Mouse (Mus musculus): ENCODE data around the gene Fuom. TPM values are rescaled to one million over a fixed set of nuclear protein-coding genes. Genes with fewer than 3 reads are reported as not detected.
A peak's percentile ranks its signal among the peaks of the same experiment; 100 is the strongest.
"Not testable (repeated sequence)": the region's sequence is repeated elsewhere in the genome, so short reads cannot be mapped to it uniquely, and the experiment has no call there.

The Fuom gene
- 10 to 100 TPM; 11.6 to 13.9 (median 12.7) TPM for polyA plus RNA-seq (2017; shearing (Covaris generic))

DNA sequence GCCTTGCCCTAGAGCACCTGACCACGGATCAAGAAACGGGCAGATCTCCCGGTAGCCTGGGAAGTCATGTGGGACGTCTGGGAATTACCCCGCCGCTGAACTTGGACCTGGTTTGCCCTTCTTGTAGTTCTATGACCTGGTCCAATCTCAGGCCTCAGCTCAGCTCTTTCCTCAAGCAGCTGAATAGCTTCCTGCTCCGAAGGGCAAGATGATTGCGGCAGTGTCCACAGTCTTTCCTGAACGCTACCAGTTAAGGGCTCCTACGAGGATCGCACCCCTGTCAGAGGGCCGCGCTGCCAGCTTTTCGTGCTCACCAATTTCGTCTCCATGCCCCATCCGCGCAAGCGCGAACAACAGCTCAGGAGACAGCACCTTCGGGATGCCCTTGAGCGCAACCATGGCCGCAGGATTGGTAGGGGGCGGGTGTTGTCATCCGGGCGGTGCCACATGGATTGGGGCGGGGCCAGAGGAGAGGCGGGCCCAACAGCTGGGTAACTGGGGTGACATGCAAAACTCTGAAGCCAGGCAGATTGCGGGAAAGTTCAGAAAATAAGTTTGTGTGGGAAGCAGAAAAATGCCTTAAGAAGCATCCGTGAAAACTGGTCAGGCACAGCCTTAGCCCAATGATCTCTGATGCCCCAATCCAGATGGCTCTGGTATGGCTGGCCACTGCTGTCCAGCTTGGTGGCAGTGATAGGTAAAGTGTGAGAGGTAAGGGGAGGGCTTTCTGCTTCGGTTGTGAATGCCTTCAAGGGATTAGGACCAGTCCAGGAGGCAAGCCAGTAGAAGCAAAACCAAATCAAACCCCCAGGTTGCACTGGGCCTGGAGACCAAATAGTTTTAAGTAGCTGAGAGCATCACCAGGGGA is at the start of gene Fuom:
Gene Fuom (minus strand): TSS at position 449 of the 868 bp plus-strand sequence.
- peak; percentile 98 for ATAC-seq

DNA sequence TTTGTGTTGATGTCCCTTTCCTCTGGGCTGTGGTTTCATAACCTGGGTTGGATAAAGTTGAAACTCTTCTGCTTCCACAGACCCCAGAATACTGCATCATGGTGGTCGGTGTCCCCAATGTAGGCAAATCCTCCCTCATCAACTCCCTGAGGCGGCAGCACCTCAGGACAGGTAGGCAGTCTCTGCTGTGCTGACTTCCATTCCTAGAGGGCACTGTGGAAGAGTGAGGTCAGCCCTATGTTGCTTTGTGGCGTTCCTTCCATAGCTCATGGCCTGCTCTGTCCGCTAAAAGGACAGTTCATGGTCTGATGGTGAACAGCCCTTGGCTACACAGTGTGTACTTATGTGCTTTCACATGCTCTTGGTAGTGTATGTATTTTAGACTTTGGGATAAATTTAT is 42.3 kb upstream of the Fuom start:
- no peak for ATAC-seq

DNA sequence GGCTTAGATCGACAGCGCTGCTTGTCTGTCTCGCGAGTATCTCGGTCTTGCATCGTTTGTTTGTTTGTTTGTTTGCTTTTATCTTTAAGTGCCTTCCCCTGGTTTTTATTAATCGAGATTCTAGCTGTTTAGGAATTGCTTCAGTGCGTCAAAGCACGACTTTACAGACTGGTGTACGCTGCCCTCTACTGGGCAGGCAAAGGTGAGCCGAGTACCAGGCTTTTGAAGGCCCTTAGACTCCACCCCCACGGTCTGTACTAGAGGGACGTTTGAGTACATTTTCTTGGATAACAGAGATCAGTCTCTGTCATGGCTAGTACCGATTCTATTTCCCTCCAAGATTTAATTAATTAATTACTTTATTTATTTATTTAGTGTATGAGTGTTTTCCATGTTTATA is 39.1 kb upstream of the Fuom start:
- ATAC-seq, result no peak

DNA sequence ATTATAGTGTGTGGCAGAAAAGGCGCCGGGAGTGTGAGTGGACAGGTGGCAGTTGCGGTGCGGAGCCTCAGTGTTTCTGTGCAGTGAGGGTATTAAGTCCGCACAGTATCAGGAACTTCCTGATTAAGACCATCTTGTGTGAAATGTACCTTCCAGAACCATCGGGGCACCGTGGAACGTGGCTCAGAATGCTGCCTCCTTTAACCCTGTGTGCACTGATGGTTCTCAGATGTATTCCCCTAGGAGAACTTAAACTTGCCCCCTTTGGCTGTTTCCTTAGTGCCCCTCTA is 35.7 kb upstream of the Fuom start:
- ATAC-seq, result no peak

DNA sequence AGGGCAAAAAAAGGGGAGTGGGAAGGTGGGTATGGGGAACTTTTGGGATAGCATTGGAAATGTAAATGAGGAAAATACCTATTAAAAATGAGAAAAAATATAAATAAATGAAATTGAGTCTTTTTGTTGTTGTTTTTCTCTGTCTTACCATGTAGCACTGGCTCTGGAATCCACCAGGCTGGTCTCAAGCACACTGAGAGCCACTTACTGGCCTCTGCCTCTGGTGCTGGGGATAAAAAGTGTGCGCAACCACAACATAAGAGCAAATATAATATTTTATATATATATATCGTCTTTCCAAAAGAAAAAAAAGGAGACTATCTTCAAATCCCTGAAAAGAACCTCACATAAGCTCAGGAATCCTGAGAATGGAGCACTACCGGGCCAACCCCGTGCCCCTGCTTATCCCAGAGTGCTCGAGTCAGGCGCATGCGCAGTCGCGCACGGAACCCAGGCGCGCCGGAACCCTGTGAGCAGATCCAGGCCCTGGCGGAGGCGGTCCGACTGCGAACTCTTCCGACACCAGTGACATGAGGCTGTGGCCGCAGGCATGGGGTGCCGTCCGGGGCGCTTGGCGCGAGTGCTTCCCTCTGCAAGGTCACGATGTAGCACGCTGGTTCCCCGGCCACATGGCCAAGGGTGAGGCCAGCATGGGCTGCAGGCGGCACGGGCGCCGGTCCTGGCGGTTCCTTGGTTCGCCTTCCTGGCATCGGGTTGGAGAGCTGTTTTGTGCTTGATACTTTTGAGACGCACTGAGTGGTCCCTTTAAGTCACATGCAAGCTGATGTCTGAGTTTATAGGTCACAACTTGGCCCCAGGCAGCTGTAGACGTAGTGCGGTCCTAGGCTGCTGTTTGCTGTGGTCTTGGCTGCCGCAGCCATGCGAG is 35.1 kb upstream of the Fuom start, which contains the start of gene Mtg1:
Gene Mtg1 (plus strand): TSS at position 430 of the 886 bp plus-strand sequence.
- peak; percentile 90 for ATAC-seq

DNA sequence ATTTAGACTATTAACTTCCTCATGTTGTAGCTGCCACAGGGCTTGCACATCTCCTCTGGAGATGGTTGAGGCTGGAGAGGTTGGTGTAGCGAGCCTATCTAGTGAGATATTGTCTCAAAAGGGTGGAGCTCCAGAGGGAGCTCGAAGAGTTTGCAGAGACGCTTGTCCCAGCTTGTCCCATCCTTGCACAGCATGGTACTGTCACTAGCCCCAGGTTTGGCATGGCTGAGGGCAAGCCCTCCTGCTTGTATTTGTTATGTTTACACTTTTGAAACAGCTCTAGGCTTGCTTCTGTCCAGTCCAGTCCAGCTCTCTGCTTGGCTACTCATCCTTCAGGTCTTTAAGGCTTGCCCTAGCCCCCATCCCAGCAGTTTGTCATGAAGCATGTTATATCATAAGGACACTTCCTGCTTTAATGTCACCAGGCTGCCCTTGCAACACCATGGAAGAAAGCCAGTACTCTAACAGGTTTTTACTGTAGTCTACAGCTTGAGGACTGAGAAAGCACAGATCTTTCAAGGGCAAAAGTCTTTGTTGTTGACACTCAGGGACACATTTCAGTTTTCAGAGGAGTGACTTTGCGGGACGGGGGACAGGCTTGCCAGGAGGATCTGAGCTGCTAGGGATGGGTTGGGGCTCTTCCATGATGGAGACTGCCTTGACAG is 33.0 kb upstream of the Fuom start:
- ATAC-seq, result no peak

DNA sequence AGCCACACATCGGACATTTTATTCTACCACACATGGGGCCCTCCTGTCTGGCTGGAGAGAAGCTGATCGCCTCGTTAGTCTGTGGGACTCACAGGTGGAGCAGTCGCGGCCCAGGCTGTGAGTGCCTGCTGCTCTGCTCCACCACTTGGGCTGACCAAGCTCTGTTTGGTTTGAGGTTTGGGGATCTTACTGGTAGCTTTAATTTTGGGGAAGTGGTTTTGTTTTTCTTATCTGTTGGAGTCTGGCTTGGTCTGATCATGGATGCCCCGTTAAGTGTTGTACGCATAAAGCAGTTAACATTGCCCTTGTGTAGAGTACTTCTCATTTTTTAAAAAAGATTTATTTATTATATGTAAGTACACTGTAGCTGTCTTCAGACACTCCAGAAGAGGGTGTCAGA is 31.8 kb upstream of the Fuom start:
- ATAC-seq, result not testable (repeated sequence)

DNA sequence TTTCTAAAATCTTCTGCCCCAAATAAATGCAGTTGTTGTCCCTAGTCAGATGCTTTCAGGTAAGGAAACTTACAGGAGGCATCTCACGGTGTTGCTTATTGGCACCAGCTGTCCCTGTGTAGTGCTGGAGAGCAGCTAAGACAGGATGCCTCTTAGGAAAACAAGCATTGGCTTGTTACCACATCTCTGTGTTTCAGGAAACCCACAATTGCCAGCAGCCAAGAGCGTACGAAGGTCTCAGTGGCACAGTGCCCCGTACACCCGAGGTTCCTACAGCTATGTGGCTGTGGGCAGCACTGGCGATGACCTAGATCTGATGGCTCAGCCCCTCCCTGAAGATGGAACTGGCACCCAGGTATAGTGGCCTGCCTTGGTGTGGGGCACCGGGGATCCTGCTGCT is 29.9 kb upstream of the Fuom start:
- ATAC-seq, result not testable (repeated sequence)

DNA sequence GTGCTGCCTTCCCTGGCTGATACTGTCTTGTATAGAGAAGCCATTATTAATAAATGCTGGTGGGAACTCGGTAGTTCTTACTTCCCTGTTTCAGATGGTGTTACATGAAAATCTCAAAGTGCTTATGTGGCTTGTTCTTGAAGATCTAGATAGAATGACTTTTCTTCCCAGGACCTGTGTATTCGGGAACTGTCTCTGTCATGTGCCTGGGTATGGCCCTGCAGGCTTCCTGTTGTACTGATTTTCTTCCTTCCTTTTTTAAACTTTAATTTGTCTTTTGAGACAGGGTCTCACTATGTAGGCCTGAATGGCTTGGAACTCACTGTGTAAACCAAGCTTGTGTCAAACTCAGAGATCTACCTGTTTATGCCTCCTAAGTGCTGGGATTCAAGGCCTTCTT is 25.7 kb upstream of the Fuom start:
- ATAC-seq, result no peak

DNA sequence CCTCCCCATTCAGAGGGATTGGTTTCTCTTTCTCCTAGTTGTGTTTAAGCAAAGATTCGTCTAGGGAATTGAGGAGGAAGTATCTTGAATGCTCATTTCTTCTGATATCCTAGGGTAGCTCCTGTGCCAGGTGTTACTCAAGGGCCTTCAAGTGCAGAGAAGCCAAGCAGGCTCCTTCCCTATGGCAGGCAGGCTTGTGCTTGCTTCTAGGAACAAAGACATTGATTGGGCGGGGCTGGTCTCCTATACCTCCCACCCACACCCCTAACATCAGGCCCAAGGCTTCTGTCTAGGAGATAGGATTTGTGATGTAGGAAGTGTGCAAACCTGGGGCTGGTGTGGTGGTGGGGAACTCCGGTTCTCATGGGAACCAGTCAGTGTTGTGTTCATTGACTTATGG is 24.7 kb upstream of the Fuom start:
- no peak for ATAC-seq

DNA sequence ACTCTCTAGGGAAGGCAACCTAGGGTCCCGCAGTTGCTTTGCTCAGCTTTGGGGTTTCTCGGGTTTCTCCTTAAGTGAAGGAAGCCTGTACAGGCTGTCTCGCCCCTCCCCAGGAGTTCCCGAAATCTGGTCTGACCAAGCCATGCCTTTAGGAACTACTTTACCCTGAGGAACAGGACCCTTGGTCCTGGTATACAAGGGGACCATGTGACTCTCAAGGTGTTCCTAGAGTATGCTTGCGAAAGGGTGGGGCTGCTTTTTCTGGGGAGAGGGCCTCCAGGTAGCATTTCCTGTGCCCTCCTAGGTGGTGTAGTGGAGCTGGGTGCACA is 23.7 kb upstream of the Fuom start:
- ATAC-seq, result peak; percentile 4

DNA sequence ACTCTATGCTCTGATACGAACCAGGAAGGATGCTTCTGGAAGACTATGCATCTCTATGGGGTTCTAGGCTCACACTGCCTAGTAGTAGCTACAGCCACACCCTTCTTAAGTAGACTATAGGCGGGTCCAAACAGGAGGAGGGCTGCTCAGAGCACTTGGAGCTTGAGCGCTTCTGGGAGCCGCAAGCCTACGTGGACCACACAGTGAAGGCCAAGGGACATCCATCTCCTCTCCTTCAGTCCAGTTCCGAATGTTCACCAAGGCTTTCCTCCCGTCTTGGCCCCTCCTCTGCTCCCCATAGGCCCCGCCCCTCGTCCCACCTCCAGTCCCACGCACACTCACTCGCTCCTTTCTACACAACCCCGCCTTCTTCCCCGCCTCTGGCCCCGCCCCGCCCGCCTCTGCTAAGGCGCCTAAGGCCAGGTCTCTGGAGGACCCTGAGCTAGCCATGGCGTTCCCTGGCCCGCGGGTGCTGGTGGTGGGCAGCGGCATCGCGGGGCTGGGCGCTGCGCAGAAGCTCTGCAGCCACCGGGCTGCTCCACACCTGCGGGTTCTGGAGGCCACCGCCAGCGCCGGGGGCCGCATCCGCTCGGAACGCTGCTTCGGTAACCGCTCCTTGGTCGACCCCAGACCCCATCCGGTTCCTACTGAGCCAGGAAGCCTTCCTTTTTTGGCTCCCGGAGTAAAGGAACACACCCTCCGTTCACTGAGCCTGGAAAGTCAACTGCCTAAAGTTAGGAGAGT is 23.2 kb upstream of the Fuom start:
- ATAC-seq, result peak; percentile 89

DNA sequence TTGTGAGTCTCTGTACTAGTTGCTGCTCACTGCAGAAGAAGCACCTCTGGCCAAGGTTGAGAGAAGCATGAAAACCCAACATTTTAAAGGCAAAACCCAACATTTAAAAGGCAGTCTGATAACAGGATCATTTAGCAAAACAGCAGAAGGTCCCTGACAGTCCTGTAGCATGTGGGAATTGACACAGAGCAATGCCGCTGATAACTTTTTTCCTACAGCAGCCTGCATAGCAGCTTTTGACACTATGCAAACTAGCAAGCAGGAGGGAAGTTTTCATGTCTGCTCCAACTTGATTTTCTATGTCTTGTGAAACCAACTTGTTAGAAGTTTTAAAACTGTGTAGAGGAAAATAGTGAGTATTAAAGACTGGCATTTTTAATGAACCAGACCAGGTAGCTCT is 22.1 kb upstream of the Fuom start:
- no peak for ATAC-seq

DNA sequence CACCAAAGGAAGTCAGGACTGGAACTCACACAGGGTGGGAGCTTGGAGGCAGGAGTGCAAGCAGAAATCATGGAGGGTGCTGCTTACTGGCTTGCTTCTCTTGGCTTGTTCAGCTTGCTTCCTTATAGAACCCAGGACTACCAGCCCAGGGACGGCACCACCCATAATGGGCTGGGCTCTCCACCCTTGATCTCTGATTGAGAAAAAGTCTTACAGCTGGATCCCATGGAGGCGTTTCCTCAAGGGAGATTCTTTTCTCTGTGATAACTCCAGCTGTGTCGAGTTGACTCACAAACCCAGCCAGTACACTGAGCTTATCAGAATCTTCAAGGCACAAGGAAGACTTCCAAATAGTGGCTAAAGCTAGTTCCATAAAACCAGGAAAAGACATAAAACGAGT is 20.5 kb upstream of the Fuom start:
- ATAC-seq, result no peak

DNA sequence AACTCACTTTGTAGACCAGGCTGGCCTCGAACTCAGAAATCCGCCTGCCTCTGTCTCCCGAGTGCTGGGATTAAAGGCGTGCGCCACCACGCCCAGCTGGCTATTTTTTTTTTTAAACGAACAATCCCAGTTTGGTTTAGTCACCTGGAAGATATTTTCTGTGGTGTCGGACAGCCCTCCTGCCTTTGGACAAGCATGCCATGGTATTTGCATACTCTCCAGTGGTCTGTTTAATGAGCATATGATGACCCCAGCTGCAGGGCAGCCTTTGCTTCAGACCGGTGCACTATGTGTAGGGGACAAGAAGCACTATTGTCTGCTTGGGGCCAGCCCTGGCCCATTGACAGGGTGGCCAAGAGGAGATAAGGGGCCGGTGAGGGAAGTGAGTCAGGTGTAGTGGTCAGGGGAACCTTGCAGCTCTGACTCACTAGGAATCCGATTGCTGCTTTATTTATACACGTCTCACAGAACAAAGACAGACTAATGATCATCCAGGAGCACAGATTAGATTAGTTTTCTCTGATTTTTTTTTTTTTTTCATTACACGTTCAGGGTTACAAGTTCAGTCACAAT is 19.2 kb upstream of the Fuom start:
- no peak for ATAC-seq

DNA sequence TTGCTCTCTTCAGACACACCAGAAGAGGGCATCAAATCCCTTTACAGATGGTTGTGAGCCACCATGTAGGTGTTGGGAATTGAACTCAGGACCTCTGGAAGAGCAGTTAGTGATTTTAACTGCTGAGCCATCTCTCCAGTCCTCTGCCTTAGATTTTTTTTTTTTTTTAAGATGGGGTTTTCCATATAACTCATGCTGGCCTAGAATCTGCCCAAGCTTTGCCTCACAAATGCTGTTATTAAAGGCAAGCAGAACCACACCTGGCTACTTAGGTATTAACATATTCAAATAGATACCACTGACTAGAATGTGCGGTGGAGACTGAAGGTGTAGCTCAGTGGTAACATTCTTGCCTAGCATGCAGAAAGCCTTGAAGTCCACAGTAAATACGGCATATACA is 18.2 kb upstream of the Fuom start:
- no peak for ATAC-seq

DNA sequence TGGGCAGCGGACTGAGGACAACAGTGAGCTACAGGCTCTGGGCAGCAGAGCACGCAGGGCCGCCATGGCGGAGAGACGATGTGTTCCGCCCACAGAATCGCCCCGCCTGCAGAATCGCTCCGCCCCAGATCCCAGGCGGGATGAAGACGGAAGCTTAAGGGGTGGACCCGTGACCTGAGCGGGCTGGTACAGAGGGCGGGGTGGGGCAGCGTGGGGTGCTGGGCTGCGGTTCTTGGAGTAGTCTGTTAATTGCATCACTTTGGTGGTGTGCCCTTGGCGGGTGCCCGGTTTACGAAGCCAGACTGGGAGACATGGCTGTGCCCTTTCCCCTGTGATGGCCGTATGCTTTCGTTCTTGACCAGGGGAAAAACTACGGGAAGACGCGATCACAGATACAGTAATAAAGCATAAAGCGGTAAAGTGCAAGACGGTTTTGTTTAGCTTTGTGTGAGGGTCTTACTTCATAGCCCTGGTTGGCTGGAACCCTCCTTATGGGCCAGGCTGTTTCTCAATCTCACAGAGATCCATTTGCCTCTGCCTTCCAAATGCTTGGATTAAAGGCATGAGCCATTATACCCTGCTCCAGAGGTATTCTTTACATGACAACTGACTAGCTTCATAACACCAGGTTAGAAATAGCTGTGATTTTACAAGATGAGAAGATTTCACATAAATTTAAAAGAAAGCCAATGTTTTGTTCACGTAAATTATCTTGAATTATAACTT is 14.3 kb upstream of the Fuom start, which contains the start of gene Echs1:
Gene Echs1 (minus strand): TSS at position 148 of the 726 bp plus-strand sequence.
- peak; percentile 99 for ATAC-seq

DNA sequence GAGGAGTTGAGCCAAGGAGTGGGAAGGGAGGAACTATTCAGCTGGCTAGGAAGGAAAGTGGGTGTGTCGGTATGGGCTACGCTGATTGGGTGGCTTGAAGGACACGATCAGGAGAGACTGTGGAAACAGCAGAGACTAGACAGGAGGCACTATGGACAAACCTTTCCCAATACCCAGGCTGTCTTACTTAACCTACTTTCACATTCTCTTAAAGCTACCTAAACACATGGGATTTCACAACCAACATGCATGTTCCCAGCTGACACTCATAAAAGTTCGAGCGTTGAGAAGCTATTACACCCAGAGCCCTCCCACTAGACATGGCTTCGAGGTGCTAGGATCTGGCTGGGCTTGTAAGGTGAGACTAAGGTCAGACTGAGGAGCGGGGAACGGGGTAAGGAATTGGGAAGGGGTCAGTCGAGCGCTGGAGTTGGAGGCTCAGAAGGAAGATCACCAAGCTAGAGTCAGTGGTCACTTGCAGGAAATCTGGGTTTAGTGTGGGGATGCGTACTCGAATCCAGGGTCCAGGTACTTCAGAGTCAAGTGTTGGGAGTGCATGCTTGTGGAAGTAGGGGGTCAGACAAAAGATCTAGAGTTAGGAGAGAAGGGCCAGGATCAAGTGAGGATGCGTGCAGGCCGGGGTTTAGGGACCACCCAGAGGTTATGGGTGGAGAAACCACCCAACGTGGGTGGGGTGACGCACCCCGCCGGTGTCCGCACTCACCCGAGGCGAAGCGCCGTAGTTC is 13.5 kb upstream of the Fuom start, which contains the start of gene Paox:
Gene Paox (plus strand): TSS at position 217 of the 746 bp plus-strand sequence.
- peak; percentile 14 for ATAC-seq

DNA sequence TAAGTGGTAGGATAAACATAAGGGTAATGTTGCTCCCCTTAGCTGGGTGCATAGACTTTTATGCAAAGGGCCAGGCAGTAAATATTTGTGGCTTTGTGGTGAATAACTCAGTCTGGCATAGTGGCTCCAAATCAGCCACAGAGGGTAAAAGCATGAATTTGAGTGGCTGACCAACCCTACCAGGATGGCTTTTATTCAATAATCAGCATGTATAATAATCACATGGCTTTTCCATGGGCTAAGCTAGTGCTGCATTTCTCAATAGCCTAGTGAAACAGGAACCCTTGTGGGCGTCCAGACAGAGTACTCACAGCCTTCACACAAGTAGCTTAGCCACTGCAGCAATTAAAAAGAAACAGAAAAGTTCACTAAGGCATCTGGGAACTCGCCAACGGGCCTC is 9.7 kb upstream of the Fuom start:
- no peak for ATAC-seq

DNA sequence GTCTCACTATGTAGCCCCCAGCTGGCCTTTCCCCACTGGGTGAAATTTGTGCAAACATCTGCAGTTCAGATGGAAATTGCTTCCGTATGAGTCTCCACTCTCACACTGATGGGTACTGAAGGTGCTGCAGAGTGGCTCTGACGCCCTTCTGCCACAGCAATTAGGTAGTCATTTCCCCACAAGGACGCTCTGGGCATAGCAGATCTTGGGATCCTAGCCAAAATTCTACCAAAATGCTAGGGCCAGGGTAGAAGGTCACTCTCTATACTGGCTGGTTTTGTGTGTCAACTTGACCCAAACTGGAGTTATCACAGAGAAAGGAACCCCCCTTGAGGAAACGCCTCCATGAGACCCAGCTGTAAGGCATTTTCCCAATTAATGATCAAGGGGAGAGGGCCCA is 1.8 kb upstream of the Fuom start:
- no peak for ATAC-seq

DNA sequence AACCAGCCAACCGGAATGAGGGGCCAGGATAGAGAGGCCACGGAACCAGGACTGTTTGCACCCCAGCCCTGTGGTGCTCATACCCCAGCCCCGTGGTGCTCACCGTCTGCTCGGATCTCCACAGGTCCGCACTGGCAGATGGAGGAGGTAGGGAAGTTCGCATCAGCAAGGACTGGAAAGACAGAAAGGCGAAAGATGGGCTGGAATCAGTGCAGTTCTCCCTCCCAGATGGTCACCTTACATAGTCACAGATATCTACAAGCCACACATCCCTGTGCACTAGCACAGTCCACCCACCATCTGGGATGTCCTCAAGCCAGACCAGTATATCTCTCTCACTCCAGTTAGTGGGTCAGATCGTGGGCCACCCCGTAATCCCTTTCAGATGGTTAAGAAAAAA is 743 bp downstream of the Fuom start:
- ATAC-seq, result no peak

All from inflammation-experienced regulatory T-cells, adult 6 months (primary cell).